Mouse (Mus musculus) midbrain, embryonic 12.5 days (tissue): Measurements from ENCODE around the gene Dcbld2. TPM values are rescaled to one million over a fixed set of nuclear protein-coding genes. Genes with fewer than 3 reads are reported as not detected.

Source experiments
- ATAC-seq: fragments of 200-750 bp; cut with Nextera tagmentation; 2 replicates; pipeline ENCODE4 v1.8.0; 2017; ENCODE audit warnings: low read depth, moderate TSS enrichment, moderate library complexity; ENCODE audit not compliant: low FRiP score
- H3K27ac ChIP-seq: fragments of 300-500 bp; sonication (generic); replicated peaks from 2 replicates; pipeline ENCODE4 v1.5.1; 2016; ENCODE audit warnings: mild to moderate bottlenecking
- H3K27me3 ChIP-seq: fragments of 300-500 bp; sonication (generic); 2 replicates; pipeline ENCODE4 v1.6.1; 2016; ENCODE audit warnings: mild to moderate bottlenecking
- H3K36me3 ChIP-seq: fragments of 300-500 bp; sonication (generic); 2 replicates; pipeline ENCODE4 v1.6.1; 2016
- H3K4me1 ChIP-seq: fragments of 300-500 bp; sonication (generic); 2 replicates; pipeline ENCODE4 v1.6.1; 2016
- H3K4me2 ChIP-seq: fragments of 300-500 bp; sonication (generic); replicated peaks from 2 replicates; pipeline ENCODE4 v1.6.1; 2016; ENCODE audit warnings: mild to moderate bottlenecking, moderate library complexity
- H3K4me3 ChIP-seq: fragments of 300-500 bp; sonication (generic); 2 replicates; pipeline ENCODE4 v1.5.1; 2016; ENCODE audit warnings: mild to moderate bottlenecking
- H3K9ac ChIP-seq: fragments of 300-500 bp; sonication (generic); replicated peaks from 2 replicates; pipeline ENCODE4 v1.6.1; 2016; ENCODE audit warnings: mild to moderate bottlenecking, moderate library complexity
- H3K9me3 ChIP-seq: fragments of 300-500 bp; sonication (generic); 2 replicates; pipeline ENCODE4 v1.6.1; 2016; ENCODE audit warnings: mild to moderate bottlenecking
- WGBS: fragments of 180-500 bp; shearing (Covaris S2); methylation state at CpG from one replicate; pipeline ENCODE4 v1.1.7; 2016; 5-methylcytosine and 5-hydroxymethylcytosine counted together
- polyA plus RNA-seq: library from polyadenylated mRNA; unstranded; fragments of >200 nt; fragmentation: Nextera tagmentation; extraction: Ambion mirVana; gene quantifications from 2 replicates; pipeline ENCODE4 v1.2.1, GENCODE M21; 2016

The Dcbld2 gene
- polyA plus RNA-seq, 1 experiment from 2014 or later = 7.9 TPM

DNA sequence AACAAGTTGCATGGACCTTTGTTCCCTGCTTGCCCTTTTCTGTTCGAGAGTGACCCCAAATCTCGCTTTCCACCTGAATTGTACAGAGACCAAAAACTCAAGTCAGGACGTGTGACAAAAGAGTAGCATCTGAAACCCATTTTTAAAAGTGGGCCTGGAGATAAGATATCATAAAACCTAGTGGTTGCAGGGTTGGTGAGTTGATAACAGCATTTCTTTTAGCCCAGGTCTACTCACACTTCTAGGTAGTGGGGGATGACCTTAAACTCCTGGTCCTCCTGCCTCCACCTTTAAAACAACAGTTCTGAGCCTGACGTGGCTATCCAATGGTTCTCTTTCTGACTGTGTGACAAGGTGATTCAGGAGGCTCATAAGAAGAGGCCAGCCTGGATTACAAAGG, 62.6 kb downstream of the Dcbld2 start:
- no peaks in the 10 kb centered on the region for H3K27me3 ChIP-seq
- H3K27ac ChIP-seq = no peak overlapping the region
- ATAC-seq = no peak
- H3K4me2 ChIP-seq = no peak overlapping the region
- H3K4me3 ChIP-seq = no peak overlapping the region
- 86% methylated on average over 4 of the region's 4 CpGs for WGBS
- no peak overlapping the region for H3K9ac ChIP-seq
- H3K4me1 ChIP-seq = no peaks in the 10 kb centered on the region
- no peaks in the 10 kb centered on the region for H3K9me3 ChIP-seq
- peaks cover 14% of the 10 kb centered on the region; the same call in 1 of the 2 replicates for H3K36me3 ChIP-seq

DNA sequence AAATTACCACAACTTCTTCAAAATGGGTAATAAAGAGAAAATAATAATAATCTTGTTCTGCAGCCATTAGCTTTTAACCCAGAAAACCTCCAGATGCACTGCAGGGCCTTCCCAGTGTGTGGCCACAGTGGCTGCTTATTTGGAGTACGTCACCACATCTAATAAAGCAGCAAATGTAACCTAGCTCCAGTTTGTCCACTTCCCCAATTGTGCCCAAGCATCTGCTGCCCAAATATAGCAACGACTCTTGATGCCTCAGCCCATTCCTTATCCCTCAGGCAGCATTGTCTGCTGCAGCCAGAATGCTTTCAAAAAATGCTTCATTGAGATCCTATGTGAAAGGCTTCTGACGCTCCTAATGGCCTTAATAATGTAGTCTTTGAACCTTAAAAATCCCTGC, 66.6 kb downstream of the Dcbld2 start:
- no peak for ATAC-seq
- Histone ChIP-seq H3K9me3 (peaks cover 6% of the 10 kb centered on the region), H3K27ac (no peak overlapping the region), H3K4me2 (no peak overlapping the region), H3K4me1 (no peaks in the 10 kb centered on the region), H3K27me3 (no peaks in the 10 kb centered on the region), H3K9ac (no peak overlapping the region), H3K4me3 (no peak overlapping the region), H3K36me3 (peaks cover 14% of the 10 kb centered on the region)
- 50% methylated on average over 3 of the region's 3 CpGs for WGBS

DNA sequence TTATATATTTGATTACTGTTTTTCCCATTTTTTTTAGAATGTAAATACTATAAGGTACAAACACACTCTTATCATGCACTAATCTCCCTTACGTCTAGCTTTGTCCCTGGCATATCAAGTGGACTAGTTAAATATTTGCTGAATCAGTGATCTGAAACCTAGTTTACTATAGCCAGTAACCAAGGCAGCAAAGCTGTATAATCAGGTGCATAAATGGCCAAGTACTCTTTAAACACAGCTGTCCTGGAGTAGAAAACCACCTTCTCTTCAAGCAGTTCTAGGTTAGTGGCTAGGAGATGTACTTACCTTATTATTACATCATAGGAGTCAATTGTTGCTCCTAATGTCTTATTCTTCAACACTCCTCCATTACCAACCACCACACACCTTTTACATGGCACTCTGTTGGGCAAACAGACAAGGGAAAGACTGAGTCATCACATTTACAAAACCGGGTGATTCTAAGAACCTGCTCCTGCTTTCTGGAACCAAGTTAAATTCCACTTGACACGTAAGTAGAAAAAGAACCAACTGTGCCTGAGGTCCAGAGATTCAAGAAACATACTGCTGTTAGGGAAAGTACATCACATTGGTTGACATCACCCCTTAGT, 67.4 kb downstream of the Dcbld2 start:
- no peak overlapping the region for H3K4me2 ChIP-seq
- H3K4me3 ChIP-seq = no peak overlapping the region
- peaks cover 14% of the 10 kb centered on the region for H3K36me3 ChIP-seq
- H3K9ac ChIP-seq = no peak overlapping the region
- peaks cover 6% of the 10 kb centered on the region for H3K9me3 ChIP-seq
- no peak overlapping the region for H3K27ac ChIP-seq
- 86% methylated on average over 3 of the region's 3 CpGs for WGBS
- no peaks in the 10 kb centered on the region for H3K27me3 ChIP-seq
- no peaks in the 10 kb centered on the region for H3K4me1 ChIP-seq
- no peak for ATAC-seq

DNA sequence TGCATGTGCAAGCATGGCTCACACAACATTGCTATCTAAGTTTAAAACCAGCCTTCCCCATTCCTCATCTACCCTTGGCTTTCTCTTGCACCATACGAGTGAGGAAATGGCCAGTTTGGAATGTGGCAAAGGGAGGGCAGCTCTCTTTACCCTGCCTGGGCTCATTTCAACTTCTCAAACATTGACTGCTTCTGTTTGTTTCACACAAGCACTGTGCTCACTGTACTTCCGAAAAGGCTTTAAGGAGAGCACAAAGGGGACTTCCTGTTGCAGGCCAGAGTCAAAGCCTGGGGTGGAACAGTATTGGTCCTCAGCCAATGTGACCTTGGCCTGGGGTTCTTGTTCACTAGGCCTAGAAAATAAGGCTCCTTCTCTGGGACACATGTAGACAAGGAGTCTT, 68.1 kb downstream of the Dcbld2 start:
- H3K27ac ChIP-seq = no peak overlapping the region
- no peak for ATAC-seq
- H3K36me3 ChIP-seq = peaks cover 14% of the 10 kb centered on the region
- 84% methylated on average over 2 of the region's 2 CpGs for WGBS
- no peaks in the 10 kb centered on the region for H3K4me1 ChIP-seq
- no peak overlapping the region for H3K4me3 ChIP-seq
- no peak overlapping the region for H3K9ac ChIP-seq
- H3K4me2 ChIP-seq = no peak overlapping the region
- H3K27me3 ChIP-seq = no peaks in the 10 kb centered on the region
- H3K9me3 ChIP-seq = peaks cover 6% of the 10 kb centered on the region

DNA sequence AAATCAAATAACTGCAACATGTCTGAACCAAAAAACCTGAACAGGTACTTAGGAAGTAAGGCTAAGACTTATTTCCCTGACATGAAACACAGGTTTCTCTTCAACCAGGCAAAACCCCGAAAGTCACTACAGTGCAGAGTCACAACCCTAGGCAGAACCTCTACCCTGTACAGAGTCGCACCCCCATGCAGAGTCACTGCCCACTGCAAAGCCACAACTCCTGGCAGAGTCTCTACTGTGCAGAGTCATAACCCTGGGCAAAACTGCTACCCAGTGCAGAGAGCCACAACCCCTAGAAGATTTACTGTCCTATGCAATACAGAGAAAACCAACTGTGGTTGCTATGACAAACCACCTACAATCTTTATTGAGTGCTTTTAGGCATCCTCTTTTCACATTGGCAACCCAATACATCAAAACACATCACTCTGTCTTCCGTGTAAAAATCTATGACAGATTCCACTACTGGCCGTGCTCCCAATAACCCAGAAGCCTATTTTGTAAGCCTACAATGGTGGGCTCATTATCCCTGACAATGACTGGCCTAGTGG, 71.7 kb downstream of the Dcbld2 start:
- H3K36me3 ChIP-seq = peaks cover 6% of the 10 kb centered on the region; the same call in 1 of the 2 replicates
- WGBS = 85% methylated on average over 4 of the region's 4 CpGs
- no peak for ATAC-seq
- H3K4me3 ChIP-seq = no peak overlapping the region
- no peak overlapping the region for H3K27ac ChIP-seq
- H3K9ac ChIP-seq = no peak overlapping the region
- peaks cover 6% of the 10 kb centered on the region for H3K9me3 ChIP-seq
- H3K27me3 ChIP-seq = no peaks in the 10 kb centered on the region
- H3K4me2 ChIP-seq = no peak overlapping the region
- no peaks in the 10 kb centered on the region for H3K4me1 ChIP-seq

DNA sequence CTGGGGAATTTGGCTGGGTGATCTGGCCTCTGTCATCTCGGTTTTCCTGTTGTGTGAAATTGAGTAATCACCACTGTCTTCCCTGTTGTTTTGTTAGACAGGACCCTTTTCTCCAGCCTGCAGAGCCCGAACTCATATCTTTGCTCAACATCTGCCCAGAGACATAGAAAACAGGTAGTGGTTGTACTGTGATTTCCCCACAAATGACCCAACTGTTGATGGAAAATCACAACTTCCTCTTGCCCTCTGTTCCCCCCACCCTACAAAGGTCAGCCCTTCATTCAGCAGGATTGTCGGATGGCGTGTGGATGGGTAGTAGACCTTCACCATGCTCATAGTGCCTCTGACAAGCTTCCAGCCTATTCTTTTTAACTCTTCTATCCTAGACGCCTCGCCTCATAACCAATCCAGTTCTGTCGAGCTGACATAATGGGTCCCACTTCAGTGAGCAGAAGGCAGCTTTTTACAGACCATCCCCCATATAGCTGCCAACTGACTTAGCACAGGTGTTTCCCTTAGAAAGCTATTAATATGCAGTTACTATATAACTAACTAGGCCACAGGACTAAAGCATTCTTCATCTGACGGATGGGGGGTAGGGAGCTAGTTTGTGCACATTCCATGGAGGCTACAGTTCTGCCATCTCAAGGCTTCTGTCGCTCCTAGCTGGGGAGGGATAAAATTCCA, 73.1 kb downstream of the Dcbld2 start:
- Histone ChIP-seq H3K4me1 (no peaks in the 10 kb centered on the region), H3K36me3 (peaks cover 6% of the 10 kb centered on the region; the same call in 1 of the 2 replicates), H3K9me3 (peaks cover 6% of the 10 kb centered on the region), H3K4me3 (no peak overlapping the region), H3K27me3 (no peaks in the 10 kb centered on the region), H3K9ac (no peak overlapping the region), H3K27ac (no peak overlapping the region), H3K4me2 (no peak overlapping the region)
- 89% methylated on average over 9 of the region's 9 CpGs for WGBS
- no peak for ATAC-seq

DNA sequence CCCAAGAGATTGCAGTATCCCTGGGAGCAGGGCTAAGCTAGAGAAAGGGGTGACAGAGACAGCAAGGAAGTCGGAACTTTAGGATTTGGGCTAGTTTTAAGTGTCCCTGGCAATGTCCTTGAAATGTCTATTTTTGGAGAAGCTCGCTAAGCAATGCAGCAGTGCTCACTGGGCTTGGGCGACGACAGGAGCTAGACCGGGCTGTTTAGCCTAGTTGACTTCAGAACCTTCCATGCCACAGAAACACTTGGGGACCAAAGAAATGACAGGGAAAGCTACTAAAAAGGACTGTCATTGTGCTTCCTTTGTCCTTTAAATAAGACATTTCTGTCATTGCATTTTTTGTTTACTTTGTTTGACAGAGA, 73.6 kb downstream of the Dcbld2 start:
- WGBS = 89% methylated on average over 5 of the region's 5 CpGs
- no peaks in the 10 kb centered on the region for H3K4me1 ChIP-seq
- no peak overlapping the region for H3K9ac ChIP-seq
- peaks cover 6% of the 10 kb centered on the region; the same call in 1 of the 2 replicates for H3K36me3 ChIP-seq
- no peak overlapping the region for H3K4me2 ChIP-seq
- peaks cover 6% of the 10 kb centered on the region for H3K9me3 ChIP-seq
- H3K27ac ChIP-seq = no peak overlapping the region
- no peaks in the 10 kb centered on the region for H3K27me3 ChIP-seq
- H3K4me3 ChIP-seq = no peak overlapping the region
- no peak for ATAC-seq

DNA sequence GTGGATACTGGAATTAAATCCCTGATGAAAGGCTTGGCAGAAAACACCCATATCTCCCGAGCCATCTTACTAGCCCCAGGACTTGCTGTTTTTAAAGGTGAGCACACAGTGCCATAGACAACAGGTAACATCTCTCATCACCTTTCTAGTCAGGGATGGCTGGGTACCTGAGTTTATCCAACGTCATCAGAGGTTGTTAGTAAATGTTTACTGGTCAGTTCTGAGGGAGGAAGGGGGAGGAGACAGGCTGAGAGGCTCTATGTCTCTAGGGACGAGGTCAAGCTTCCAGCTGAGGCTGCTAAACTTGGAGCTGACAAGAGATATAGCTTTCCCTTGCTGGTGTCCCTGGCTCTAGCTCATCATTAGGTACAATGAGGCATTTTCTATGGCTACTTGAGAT, 74.1 kb downstream of the Dcbld2 start:
- Histone ChIP-seq H3K9ac (no peak overlapping the region), H3K4me3 (no peak overlapping the region), H3K4me2 (no peak overlapping the region), H3K27me3 (no peaks in the 10 kb centered on the region), H3K9me3 (peaks cover 6% of the 10 kb centered on the region), H3K27ac (no peak overlapping the region), H3K4me1 (no peaks in the 10 kb centered on the region), H3K36me3 (peaks cover 6% of the 10 kb centered on the region; the same call in 1 of the 2 replicates)
- no peak for ATAC-seq
- 60% methylated on average over 3 of the region's 3 CpGs for WGBS

DNA sequence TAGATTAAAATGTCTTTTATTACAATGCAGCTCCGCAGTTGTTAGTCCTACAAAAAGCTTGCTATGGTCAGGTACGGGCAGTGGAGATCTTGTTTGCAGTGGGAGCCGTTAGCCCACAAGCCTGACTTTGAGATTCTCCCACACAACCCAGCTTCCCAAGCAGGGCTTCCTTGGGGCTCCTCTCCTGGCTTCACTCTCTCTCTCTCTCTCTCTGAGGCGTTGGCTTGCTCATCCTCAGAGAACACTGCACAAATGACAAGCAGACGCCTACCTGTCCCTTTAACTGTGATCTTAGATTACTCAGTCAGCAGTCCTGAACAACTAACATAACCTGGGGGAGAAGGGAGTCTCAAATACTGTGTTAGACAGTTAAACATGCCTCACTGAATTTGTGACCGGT, 79.6 kb downstream of the Dcbld2 start:
- Histone ChIP-seq H3K4me2 (no peak overlapping the region), H3K9me3 (no peaks in the 10 kb centered on the region), H3K27me3 (no peaks in the 10 kb centered on the region), H3K4me3 (no peak overlapping the region), H3K27ac (no peak overlapping the region), H3K4me1 (no peaks in the 10 kb centered on the region), H3K9ac (no peak overlapping the region), H3K36me3 (no peaks in the 10 kb centered on the region)
- ATAC-seq = no peak
- WGBS = 87% methylated on average over 6 of the region's 6 CpGs

DNA sequence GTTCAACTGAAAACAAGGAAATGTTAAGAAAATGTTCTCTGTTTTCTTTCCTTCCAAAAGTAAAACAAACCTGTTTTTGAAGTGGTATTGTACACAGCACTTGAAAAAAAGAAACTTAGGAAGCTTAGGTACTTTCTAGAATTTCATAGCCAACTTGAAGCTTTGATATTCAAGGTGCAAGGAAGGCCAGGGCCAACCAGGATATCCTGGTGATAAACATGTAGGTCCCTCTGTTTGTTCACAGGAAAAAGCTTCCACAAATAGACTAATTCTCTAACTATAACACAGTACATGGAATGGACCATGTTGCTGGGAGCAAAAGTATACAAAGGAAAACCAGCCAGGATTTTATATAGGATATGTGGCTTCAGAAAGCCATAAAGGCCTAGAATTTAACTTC, 88.5 kb downstream of the Dcbld2 start:
- Histone ChIP-seq H3K27ac (no peak overlapping the region), H3K9ac (no peak overlapping the region), H3K4me2 (no peak overlapping the region), H3K9me3 (no peaks in the 10 kb centered on the region), H3K4me1 (peaks cover 21% of the 10 kb centered on the region), H3K4me3 (no peak overlapping the region), H3K36me3 (no peaks in the 10 kb centered on the region), H3K27me3 (no peaks in the 10 kb centered on the region)
- ATAC-seq = no peak

DNA sequence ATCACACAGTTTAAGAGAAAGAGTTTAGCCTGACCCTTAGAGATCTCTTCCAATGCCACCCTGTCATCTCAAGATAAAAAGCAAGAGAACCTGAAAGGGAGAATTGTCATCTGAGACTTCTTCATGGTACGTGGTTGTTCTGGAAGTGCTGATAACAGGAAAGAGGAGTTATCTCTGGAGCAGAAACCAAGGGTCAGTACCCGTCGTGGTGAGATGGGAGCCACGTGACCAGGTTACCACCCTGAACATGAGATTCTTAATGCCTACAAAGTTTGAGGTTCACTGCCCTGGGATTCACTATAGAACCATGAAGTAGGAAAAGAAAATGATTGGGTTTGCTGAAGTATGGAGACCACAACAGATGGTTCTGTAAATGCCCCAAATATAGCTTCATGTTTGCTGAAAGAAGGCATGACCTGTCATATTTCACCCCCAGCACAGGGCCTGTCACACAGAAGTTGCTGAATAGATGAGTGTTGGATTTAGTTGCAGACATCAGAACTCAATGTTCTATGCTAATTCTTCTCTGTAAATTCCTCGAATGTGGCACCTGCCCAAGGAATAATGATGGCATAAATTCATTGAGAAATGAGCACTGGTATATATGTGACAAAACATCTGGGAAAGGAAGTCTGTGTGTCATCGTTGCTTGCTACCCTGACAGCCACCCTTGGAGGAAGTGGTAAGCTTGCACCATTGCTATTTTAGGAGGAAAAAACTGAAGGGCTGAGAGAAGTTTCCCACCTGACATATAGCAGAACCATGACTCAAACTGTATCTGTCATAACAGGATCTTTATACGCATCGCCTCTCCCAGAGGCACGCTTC, 89.9 kb downstream of the Dcbld2 start:
- Histone ChIP-seq H3K4me3 (no peak overlapping the region), H3K4me2 (no peak overlapping the region), H3K36me3 (no peaks in the 10 kb centered on the region), H3K9me3 (no peaks in the 10 kb centered on the region), H3K27ac (peak overlapping the region; percentile 66), H3K4me1 (peaks cover 26% of the 10 kb centered on the region), H3K27me3 (no peaks in the 10 kb centered on the region), H3K9ac (no peak overlapping the region)
- no peak for ATAC-seq
- WGBS = 80% methylated on average over 9 of the region's 9 CpGs

DNA sequence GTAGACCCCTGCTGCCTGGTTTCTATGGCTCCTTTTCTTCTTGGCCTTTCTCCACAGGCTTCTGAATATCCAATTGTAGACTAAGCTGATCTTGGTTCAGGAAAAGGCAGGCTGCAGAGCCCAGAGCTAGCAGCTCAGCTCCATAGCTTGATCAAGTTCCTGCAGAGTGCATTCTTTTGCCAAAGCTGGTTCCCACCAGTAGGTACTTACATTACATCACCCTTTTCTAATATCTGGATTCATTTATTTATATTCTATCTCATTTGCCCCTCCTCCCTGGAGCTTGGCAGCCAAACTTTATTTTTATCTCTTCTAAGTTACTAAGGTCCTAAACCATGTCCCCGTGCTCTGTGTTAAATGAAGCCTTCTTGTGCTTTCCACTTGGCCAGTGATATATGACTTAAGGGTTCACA, 90.9 kb downstream of the Dcbld2 start:
- Histone ChIP-seq H3K4me3 (no peak overlapping the region), H3K27ac (peak overlapping the region; percentile 66)

More for the DNA sequence above, 90.9 kb downstream of the Dcbld2 start:
- Histone ChIP-seq H3K9ac (no peak overlapping the region), H3K27me3 (no peaks in the 10 kb centered on the region), H3K9me3 (no peaks in the 10 kb centered on the region), H3K4me1 (peaks cover 26% of the 10 kb centered on the region), H3K36me3 (no peaks in the 10 kb centered on the region), H3K4me2 (no peak overlapping the region)
- ATAC-seq = peak; percentile 61
- WGBS = 38% methylated on average over 1 of the region's 1 CpGs
